Mouse (Mus musculus): Measurements from ENCODE around the gene Olfr101.

GRCm38 (mm10) chr17:37283360-37283759 lies 20.8 kb downstream of the Olfr101 start, which contains the start of gene Olfr99:
- TF ChIP-seq CTCF (IDR thresholded peaks at IDR 0.05; ENCODE audit: extremely low read depth, insufficient read depth, low read length): no peak
- no peak for TF ChIP-seq POLR2A (IDR thresholded peaks at IDR 0.05; ENCODE audit: extremely low read depth, insufficient read depth, low read length)
